Mouse (Mus musculus) v-Abl transformed pro-B cells (cell line): ENCODE results near the gene Engase.

ENCODE experiments used
- in situ Hi-C, 2 experiments: fragments of 400-800 bp; cut with MboI; formaldehyde crosslinking; loops; one replicate each; pipeline ENCODE4 v1.15.1; 2025; ENCODE audit not compliant: unreplicated experiment in 2 of 2

Engase gene

DNA sequence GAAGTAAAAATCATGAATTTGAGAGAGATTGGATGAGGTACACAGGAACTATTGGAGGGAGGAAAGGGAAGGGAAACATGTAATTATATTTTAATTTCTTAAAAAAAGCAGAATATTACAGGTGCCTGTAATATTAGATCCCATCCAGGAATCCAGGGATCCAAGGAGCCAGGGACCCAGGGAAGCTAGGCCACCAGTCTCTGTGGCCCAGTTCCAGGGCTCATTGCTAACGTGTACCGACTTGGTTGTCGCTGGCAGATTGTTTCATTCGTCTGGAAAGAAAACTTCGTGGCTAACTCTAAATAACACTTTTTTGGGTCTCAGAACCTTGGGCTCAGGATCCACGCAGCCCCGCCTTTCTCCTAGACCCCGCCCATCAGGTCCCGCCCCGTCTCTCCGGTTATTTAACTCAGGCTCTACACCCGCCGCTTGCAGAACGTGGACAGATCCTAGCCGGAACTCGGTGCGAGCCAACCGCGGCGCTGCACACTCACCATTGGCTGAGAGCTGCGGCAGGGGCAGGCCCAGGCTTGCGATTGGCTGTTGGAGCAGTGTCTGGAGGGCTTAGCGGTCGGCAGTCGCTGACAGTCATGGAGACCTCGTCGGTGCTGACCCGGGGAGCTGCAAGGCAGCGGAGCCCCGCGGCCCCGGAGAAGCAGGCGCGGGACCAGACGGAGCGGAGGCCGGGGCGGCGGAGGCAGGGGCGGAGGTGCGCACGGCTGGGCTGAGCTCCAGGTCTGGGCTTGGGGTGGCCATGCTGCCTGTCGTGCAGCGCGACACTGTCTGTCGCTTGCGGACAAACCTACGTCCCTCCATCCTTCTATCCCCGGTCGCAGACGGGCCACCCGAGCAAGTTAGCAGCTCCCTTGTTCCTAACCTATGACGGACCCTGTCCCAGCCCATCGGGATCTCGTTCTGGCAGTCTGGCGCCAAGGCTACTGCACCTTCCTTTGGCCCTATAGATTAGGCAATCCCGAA is at the start of gene Engase:
TSS of gene Engase (plus strand) at position 434 of the 978 bp plus-strand sequence.
- in situ Hi-C loops: no loop called here

GRCm38 (mm10) chr11:118427266-118427779 is 49.3 kb upstream of the Engase start:
- in situ Hi-C loops: loop anchor here in 1 of 2 experiments (25.0 kb wide), 1 partner anchor 565 kb away; the partner anchor contains the start of genes Tha1 and Tmem235

- in situ Hi-C loops: loop anchor here in 1 of 2 experiments (25.0 kb wide), 1 partner anchor 566 kb away; the partner anchor contains the start of genes Tha1 and Tmem235
Observed at GRCm38 (mm10) chr11:118427986-118428385, 48.6 kb upstream of the Engase start, which contains the start of gene C1qtnf1. TSS of gene C1qtnf1 (plus strand) at chr11:118428203.

DNA sequence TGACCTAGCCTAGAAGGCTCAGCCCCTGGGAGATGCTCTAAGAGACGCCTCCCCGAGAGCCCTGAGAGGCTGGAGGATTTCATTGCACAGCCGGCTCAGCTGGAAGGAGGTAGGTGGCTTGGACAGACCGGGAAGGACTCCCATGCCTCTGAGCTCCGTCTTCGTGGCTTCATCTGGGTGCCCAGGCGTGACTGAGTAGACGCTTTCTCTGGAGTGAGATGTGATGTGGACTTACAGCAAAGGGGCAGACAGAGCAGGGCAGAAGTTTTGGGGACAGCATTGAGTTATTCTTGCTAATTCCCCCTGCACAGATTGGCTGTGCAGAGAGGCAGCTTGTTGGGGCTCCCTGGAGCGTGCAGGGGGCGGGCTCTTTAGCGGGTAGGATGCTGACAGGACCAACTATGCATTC is 48.2 kb upstream of the Engase start:
- in situ Hi-C loops: loop anchor here in 1 of 2 experiments (25.0 kb wide), 1 partner anchor 566 kb away; the partner anchor contains the start of genes Tha1 and Tmem235

- in situ Hi-C loops: loop anchor here in 1 of 2 experiments (25.0 kb wide), 1 partner anchor 567 kb away; the partner anchor contains the start of genes Tha1 and Tmem235
Observed at GRCm38 (mm10) chr11:118428944-118429709, 47.5 kb upstream of the Engase start.

- in situ Hi-C loops: loop anchor here in 1 of 2 experiments (25.0 kb wide), 1 partner anchor 568 kb away; the partner anchor contains the start of genes Tha1 and Tmem235
Observed at GRCm38 (mm10) chr11:118430291-118430885, 46.2 kb upstream of the Engase start.

- in situ Hi-C loops: loop anchor here in 1 of 2 experiments (25.0 kb wide), 1 partner anchor 569 kb away; the partner anchor contains the start of genes Tha1 and Tmem235
Observed at GRCm38 (mm10) chr11:118431100-118431948, 45.3 kb upstream of the Engase start.

- in situ Hi-C loops: loop anchor here in 1 of 2 experiments (25.0 kb wide), 1 partner anchor 571 kb away; the partner anchor contains the start of genes Tha1 and Tmem235
Observed at GRCm38 (mm10) chr11:118433398-118433868, 43.2 kb upstream of the Engase start.

- in situ Hi-C loops: loop anchor here in 1 of 2 experiments (25.0 kb wide), 1 partner anchor 572 kb away; the partner anchor contains the start of genes Tha1 and Tmem235
Observed at GRCm38 (mm10) chr11:118434093-118434492, 42.5 kb upstream of the Engase start.

DNA sequence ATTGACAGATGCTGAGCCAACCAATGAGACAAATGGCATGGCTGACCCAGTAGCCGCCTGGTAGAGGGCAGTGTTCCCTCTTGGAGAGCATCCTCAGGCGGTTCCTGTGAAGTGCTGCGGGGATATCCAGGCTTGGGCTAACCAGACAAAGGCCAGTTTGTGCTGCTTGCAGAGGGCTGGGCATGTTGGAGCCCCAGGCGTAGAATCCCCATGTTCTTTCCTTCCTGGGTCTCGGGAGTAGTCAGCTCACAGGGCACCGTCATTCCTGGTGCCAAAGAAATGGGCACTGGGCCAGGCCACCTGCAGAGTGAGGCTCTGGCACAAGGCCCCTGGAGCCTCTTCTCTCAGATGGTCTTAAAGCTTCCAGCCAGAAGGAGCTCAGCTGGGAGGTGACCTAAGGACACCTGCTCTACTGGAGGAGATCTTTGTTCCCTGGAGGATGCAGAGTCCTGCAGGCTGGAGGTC is 40.1 kb upstream of the Engase start:
- in situ Hi-C loops: loop anchor here in 1 of 2 experiments (25.0 kb wide), 1 partner anchor 574 kb away; the partner anchor contains the start of genes Tha1 and Tmem235

GRCm38 (mm10) chr11:118438665-118439414 is 37.8 kb upstream of the Engase start:
- in situ Hi-C loops: loop anchor here in 1 of 2 experiments (25.0 kb wide), 1 partner anchor 577 kb away; the partner anchor contains the start of genes Tha1 and Tmem235

DNA sequence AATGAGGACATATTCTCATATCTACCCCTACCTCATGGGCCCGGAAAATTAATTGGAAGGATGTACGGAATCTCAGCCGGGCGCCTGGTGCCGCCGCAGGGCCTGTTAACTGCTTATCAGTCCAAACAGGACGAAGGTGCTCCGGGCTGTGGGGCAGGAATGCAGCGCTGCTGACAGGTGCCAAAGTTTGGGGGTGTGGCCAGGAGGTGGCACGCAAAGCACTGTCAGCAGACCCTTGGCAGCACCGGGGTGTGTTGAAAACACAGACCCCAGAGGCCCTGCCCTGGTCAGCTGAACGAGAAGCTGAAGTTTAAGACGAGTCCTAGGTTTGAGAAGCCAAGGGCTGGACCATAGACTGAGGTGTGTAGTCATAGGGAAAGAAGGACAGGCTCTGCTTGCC is 33.9 kb upstream of the Engase start:
- in situ Hi-C loops: loop anchor here (5.0 to 25.0 kb wide), 3 partner anchors 355 to 580 kb away; partner anchors contain the start of genes Tha1 (in 1 of the 2) and Tmem235 (in 1 of the 2)

- in situ Hi-C loops: loop anchor here (5.0 to 25.0 kb wide), 3 partner anchors 356 to 581 kb away; partner anchors contain the start of genes Tha1 (in 1 of the 2) and Tmem235 (in 1 of the 2)
Observed at GRCm38 (mm10) chr11:118443201-118443970, 33.2 kb upstream of the Engase start.

DNA sequence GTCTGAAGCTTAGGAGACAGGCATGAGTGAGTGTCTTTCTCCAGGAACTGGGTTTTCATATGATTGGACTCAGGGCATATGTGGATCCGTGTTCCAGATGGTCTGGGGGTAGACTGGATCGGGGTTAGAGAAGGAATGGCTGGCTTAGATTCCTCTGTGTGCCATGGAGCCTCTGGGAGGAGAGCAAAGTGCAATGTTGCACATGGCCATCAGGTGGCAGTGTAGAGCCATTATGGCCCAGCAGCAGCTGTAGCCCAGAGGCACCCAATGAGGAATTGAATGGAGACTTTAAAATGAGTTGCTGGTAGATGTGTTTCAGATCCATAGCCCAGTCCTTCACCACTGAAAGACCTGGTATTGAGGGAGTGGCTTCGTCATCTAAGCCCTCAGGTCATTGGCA is 30.8 kb upstream of the Engase start:
- in situ Hi-C loops: loop anchor here (5.0 to 25.0 kb wide), 5 partner anchors 36 to 584 kb away; partner anchors contain the start of genes Tha1 (in 1 of the 2) and Tmem235 (in 1 of the 2)

DNA sequence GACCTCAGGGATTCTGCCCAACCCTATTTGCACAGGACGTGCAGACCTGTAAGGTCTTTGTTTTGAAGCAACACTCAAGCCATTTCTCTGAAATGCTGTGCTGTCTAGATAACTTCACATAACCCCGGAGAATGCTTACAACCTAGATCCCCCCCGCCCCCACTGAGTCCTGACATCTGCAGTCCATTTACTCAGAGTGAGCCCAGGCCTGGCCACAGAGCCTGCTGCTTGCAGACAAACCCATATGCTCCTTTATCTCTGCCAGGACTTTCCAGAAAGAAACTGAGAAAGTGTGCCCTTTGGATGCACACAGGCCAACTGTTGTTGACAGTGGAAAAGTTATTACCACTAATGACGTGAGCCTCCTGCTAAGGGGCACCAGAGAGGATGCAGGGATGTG is 29.3 kb upstream of the Engase start:
- in situ Hi-C loops: loop anchor here (5.0 to 25.0 kb wide), 5 partner anchors 35 to 585 kb away; partner anchors contain the start of genes Tha1 (in 1 of the 2) and Tmem235 (in 1 of the 2)

DNA sequence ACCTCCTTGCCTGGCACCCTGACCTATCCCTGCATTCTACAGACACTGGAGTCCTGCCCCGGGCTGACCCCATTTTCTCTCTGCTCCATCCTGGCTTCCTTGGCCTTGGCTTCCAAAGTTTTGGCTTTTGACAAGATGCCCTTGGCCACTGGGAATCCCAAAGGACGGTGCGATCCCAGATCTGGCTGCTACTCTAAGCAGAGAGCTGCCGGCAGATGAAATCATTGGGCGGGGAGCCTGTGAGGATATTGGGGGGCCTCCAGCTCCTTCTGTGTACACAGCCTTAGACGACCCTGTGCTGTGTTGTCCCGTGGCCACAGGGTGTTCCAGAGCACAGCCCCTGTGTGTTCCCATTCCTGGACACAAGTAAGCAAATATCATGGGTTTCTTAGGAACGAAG is 28.2 kb upstream of the Engase start:
- in situ Hi-C loops: loop anchor here (5.0 to 25.0 kb wide), 5 partner anchors 34 to 586 kb away; partner anchors contain the start of genes Tha1 (in 1 of the 2) and Tmem235 (in 1 of the 2)
